Mouse (Mus musculus): ENCODE data around the gene Gk5.

- TF ChIP-seq POLR2A (IDR thresholded peaks at IDR 0.05; ENCODE audit: borderline replicate concordance, control insufficient read depth, low read depth, low read length) (no peak), CTCF (IDR thresholded peaks at IDR 0.05; ENCODE audit: control insufficient read depth, insufficient read depth, low read length) (no peak)
Measured at GRCm38 (mm10) chr9:96158431-96158830, 39.3 kb downstream of the Gk5 start.

Data from bone marrow, adult 2 months (tissue).